Mouse (Mus musculus): ENCODE data around the gene Upk3bl. TPM values are rescaled to one million over a fixed set of nuclear protein-coding genes. Genes with fewer than 3 reads are reported as not detected.

Gene Upk3bl
- 3.1 and 4.4 TPM in 2 replicates for polyA plus RNA-seq (2014; fragmentation: Nextera tagmentation; extraction: Ambion mirVana)

DNA sequence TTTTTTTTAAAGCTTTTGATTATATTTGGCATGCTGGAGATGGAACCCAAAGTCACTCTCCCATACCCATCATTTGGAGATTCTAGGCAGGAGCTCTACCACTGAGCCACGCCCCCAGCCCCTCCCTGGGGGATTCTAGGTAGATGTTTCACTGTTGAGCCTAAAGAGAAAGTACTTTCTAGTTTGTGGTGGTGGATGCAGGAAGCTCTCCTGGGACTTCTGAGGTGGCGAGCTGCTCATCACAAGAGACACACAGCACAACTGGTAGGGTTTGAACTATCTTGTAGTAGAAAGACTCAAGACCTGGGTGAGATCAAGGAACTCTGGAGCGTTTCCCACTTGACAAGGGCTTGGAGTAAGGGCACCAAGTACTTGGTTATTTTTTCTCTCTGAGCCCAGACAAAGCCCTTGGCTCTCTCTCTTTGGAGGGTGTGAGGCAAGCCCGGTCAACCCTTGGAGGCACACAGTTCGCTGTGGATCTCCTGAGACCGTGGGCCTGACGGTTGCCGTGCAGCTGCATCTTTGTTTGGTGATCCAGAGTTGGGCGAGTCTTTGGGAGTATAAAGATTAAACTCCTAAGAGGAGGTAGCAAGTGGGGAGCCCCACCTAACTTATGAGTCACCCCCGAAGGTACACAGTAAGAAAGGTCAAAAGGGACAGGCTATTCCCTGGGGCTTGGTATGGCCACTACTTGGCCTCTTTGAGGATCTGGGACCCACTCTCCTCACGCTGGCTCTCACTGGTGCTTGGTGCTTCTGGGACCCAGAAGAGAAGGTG, at the start of gene Upk3bl:
Gene Upk3bl (plus strand): TSS at position 192 of the 777 bp plus-strand sequence.
- 92% methylated on average over 11 of the region's 11 CpGs for WGBS
- Histone ChIP-seq H3K9me3 (ENCODE audit: control insufficient read depth, low read length) (no peaks in the 10 kb centered on the region), H3K27ac (ENCODE audit: low read depth, low read length) (no peak within 1 kb of the TSS), H3K4me1 (ENCODE audit: control insufficient read depth, insufficient read depth, low read length) (peaks cover 6% of the 10 kb centered on the region; the same call in 1 of the 2 replicates), H3K4me2 (ENCODE audit: low read depth) (no peak within 1 kb of the TSS), H3K27me3 (ENCODE audit: control insufficient read depth, insufficient read depth, low read length) (no peaks in the 10 kb centered on the region), H3K36me3 (ENCODE audit: control insufficient read depth, insufficient read depth, low read length) (no peaks in the 10 kb centered on the region), H3K9ac (ENCODE audit: low read length) (no peak within 1 kb of the TSS), H3K4me3 (ENCODE audit: low read depth, low read length) (no peak within 1 kb of the TSS)
- no peak for ATAC-seq (ENCODE audit: insufficient read depth, low FRiP score, low TSS enrichment)
- DNase-seq (ENCODE audit: low spot score): no peak

DNA sequence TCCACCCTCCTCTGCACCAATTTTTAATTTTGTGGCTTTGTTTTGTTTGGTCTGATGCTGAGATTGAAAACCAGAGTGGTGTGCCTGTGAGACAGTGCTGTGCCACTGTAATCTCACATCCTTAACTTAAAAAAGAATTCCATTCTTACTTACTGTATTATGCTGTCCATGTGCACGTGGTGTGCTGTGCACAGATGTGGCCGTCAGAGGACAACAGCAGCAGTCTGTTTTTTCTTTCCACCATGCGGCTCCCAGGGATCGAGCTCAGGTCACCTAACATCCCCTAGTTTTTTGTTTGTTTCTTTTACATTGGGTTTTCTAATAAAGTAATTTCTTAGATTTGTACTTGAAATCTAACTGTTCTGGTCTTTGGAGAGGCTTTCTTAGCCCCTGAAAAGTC, 49.8 kb upstream of the Upk3bl start:
- no peaks in the 10 kb centered on the region for H3K9me3 ChIP-seq (ENCODE audit: control insufficient read depth, low read length)
- DNase-seq (ENCODE audit: low spot score): no peak
- ATAC-seq (ENCODE audit: insufficient read depth, low FRiP score, low TSS enrichment): no peak
- H3K36me3 ChIP-seq (ENCODE audit: control insufficient read depth, insufficient read depth, low read length): no peaks in the 10 kb centered on the region
- H3K9ac ChIP-seq (ENCODE audit: low read length): no peak overlapping the region
- no peak overlapping the region for H3K4me2 ChIP-seq (ENCODE audit: low read depth)
- H3K4me3 ChIP-seq (ENCODE audit: low read depth, low read length): no peak overlapping the region
- no peaks in the 10 kb centered on the region for H3K27me3 ChIP-seq (ENCODE audit: control insufficient read depth, insufficient read depth, low read length)
- no peak overlapping the region for H3K27ac ChIP-seq (ENCODE audit: low read depth, low read length)
- 72% methylated on average over 4 of the region's 4 CpGs for WGBS
- H3K4me1 ChIP-seq (ENCODE audit: control insufficient read depth, insufficient read depth, low read length): no peaks in the 10 kb centered on the region

DNA sequence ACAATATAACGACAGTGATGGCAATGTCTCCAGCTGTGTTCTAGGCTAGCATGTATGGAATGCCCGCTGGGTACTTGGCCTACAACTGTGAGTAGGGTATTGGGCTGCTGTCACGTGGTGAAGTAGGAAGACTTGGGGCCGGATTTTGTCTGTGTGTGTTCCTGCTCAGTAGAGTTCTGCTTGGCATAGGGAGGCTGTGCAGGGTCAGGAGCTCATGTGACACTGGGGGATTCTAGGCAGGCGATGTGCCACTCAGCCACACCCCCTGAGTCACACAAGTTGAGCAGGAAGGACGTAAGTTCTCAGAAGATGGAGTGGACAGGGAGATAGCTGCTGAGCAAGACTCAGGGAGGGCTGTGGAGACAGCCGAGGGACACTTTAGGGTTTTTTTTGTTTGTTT, 46.5 kb upstream of the Upk3bl start:
- Histone ChIP-seq H3K27me3 (ENCODE audit: control insufficient read depth, insufficient read depth, low read length) (no peaks in the 10 kb centered on the region), H3K9me3 (ENCODE audit: control insufficient read depth, low read length) (no peaks in the 10 kb centered on the region), H3K4me1 (ENCODE audit: control insufficient read depth, insufficient read depth, low read length) (no peaks in the 10 kb centered on the region), H3K4me2 (ENCODE audit: low read depth) (no peak overlapping the region), H3K4me3 (ENCODE audit: low read depth, low read length) (no peak overlapping the region), H3K9ac (ENCODE audit: low read length) (no peak overlapping the region), H3K27ac (ENCODE audit: low read depth, low read length) (no peak overlapping the region), H3K36me3 (ENCODE audit: control insufficient read depth, insufficient read depth, low read length) (peaks cover 3% of the 10 kb centered on the region)
- DNase-seq (ENCODE audit: low spot score) (no peak), ATAC-seq (ENCODE audit: insufficient read depth, low FRiP score, low TSS enrichment) (no peak)
- WGBS: 78% methylated on average over 7 of the region's 7 CpGs

DNA sequence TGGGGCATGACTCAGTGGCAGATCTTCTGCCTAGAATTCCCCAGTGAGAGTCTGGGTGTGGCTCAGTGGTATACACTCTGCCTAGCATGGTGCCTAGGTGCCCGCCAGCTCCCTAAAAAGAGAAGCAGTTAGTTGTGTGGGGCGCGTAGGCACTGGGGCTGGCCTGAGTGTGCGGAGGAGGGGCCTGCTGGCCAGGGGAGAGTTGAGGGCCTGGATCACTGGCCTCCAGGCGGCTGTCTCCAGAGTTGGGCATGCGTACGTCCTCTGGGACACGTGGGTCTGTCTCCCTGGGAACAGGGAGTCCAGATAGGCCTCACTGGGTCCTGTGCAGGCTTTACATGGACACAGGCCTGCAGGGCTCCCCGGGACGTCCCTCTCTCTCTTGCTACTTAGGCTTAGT, 39.4 kb upstream of the Upk3bl start:
- no peak for DNase-seq (ENCODE audit: low spot score)
- 88% methylated on average over 10 of the region's 10 CpGs for WGBS
- Histone ChIP-seq H3K4me1 (ENCODE audit: control insufficient read depth, insufficient read depth, low read length) (no peaks in the 10 kb centered on the region), H3K9ac (ENCODE audit: low read length) (no peak overlapping the region), H3K27me3 (ENCODE audit: control insufficient read depth, insufficient read depth, low read length) (no peaks in the 10 kb centered on the region), H3K27ac (ENCODE audit: low read depth, low read length) (no peak overlapping the region), H3K4me2 (ENCODE audit: low read depth) (no peak overlapping the region), H3K4me3 (ENCODE audit: low read depth, low read length) (no peak overlapping the region), H3K9me3 (ENCODE audit: control insufficient read depth, low read length) (no peaks in the 10 kb centered on the region), H3K36me3 (ENCODE audit: control insufficient read depth, insufficient read depth, low read length) (peaks cover 3% of the 10 kb centered on the region)
- ATAC-seq (ENCODE audit: insufficient read depth, low FRiP score, low TSS enrichment): no peak

DNA sequence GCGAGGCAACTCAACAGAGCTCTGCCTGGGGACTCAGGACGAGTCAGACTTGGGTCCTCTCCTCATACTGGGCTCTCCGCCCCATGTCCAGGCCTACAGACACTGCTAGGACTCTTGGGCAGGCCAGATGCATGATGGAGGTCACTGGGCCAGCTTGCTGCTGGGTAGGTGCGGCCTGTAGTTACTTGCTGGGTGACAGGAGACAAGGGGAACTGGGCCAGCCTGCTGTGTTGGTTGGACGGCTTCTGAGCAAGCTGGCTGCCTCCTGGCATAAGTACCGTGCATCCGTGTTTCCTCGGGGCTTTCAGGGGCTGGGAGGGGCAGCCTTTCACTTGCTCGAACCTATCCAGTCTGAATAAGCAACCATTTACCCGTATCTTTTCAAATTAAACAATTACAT, 38.7 kb upstream of the Upk3bl start:
- Histone ChIP-seq H3K27me3 (ENCODE audit: control insufficient read depth, insufficient read depth, low read length) (no peaks in the 10 kb centered on the region), H3K4me3 (ENCODE audit: low read depth, low read length) (no peak overlapping the region), H3K9ac (ENCODE audit: low read length) (no peak overlapping the region), H3K4me1 (ENCODE audit: control insufficient read depth, insufficient read depth, low read length) (no peaks in the 10 kb centered on the region), H3K36me3 (ENCODE audit: control insufficient read depth, insufficient read depth, low read length) (peaks cover 3% of the 10 kb centered on the region), H3K4me2 (ENCODE audit: low read depth) (no peak overlapping the region), H3K27ac (ENCODE audit: low read depth, low read length) (no peak overlapping the region), H3K9me3 (ENCODE audit: control insufficient read depth, low read length) (no peaks in the 10 kb centered on the region)
- ATAC-seq (ENCODE audit: insufficient read depth, low FRiP score, low TSS enrichment) (no peak), DNase-seq (ENCODE audit: low spot score) (no peak)
- 93% methylated on average over 10 of the region's 10 CpGs for WGBS

DNA sequence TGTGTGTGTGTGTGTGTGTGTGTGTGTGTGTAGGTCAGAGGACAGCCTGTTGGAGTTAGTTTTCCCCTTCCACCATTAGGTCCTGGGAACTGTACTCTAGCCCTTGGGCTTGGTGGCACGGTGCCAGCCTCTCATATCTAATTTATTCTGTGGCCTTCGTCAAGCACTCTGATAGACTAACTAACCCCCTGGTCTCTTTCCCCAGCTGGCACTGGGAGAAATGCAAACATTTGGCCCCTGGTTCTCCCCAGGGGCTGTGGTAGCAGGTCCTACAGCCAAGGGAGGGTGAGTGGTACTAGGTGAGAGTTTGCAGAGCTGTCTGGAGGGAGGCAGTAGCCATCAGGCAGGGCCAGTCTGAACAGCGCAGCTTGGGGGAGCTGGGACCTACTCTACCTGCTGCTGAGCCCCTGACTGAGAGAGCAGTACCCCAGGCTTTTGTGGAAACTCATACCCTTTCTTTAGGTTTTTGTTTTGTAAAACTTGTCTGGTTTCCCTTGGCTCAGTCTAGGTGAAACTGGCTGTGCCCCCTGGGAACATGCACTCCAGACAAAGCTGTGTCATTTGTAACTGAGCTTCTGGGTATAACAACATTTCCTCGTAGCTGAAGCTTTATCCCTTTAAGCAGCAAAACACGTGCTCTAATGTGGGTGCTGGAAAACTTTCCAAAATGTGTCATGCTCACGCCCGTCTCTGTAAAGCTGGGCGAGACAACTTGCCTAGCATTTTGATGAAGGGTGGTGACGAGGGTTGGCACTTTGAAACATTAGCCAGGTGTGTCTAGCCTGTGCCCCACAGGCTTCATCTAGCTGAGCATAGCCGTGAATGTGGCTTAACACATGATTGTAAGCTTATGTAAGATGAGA, 38.0 kb upstream of the Upk3bl start:
- DNase-seq (ENCODE audit: low spot score) (no peak), ATAC-seq (ENCODE audit: insufficient read depth, low FRiP score, low TSS enrichment) (no peak)
- Histone ChIP-seq H3K9me3 (ENCODE audit: control insufficient read depth, low read length) (no peaks in the 10 kb centered on the region), H3K4me2 (ENCODE audit: low read depth) (no peak overlapping the region), H3K36me3 (ENCODE audit: control insufficient read depth, insufficient read depth, low read length) (peaks cover 3% of the 10 kb centered on the region), H3K4me1 (ENCODE audit: control insufficient read depth, insufficient read depth, low read length) (no peaks in the 10 kb centered on the region), H3K9ac (ENCODE audit: low read length) (no peak overlapping the region), H3K4me3 (ENCODE audit: low read depth, low read length) (no peak overlapping the region), H3K27ac (ENCODE audit: low read depth, low read length) (no peak overlapping the region), H3K27me3 (ENCODE audit: control insufficient read depth, insufficient read depth, low read length) (no peaks in the 10 kb centered on the region)
- WGBS: 85% methylated on average over 10 of the region's 10 CpGs

DNA sequence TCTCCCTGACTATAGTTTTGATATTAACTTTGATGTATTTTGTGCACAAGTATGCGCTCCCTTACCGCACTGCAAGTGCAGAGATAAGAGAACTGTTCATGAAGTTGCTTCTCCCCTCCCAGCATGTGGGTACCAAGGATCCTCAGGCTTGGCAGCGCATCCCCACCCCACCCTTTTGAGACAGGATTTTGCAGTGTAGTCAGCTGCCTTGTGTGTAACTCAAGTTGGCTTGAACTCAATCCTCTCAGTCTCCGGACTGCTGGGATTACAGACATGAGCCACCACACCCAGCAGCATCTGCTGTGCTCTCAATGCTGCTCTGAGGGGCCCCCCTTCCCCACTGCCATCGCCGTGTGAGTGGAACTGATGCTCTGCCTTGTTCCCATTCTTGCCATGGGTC, 37.0 kb upstream of the Upk3bl start:
- Histone ChIP-seq H3K4me2 (ENCODE audit: low read depth) (no peak overlapping the region), H3K36me3 (ENCODE audit: control insufficient read depth, insufficient read depth, low read length) (no peaks in the 10 kb centered on the region; the same call in 1 of the 2 replicates), H3K9ac (ENCODE audit: low read length) (no peak overlapping the region), H3K27ac (ENCODE audit: low read depth, low read length) (no peak overlapping the region), H3K9me3 (ENCODE audit: control insufficient read depth, low read length) (no peaks in the 10 kb centered on the region), H3K4me3 (ENCODE audit: low read depth, low read length) (no peak overlapping the region), H3K4me1 (ENCODE audit: control insufficient read depth, insufficient read depth, low read length) (no peaks in the 10 kb centered on the region), H3K27me3 (ENCODE audit: control insufficient read depth, insufficient read depth, low read length) (no peaks in the 10 kb centered on the region)
- 94% methylated on average over 6 of the region's 6 CpGs for WGBS
- no peak for DNase-seq (ENCODE audit: low spot score)
- no peak for ATAC-seq (ENCODE audit: insufficient read depth, low FRiP score, low TSS enrichment)

DNA sequence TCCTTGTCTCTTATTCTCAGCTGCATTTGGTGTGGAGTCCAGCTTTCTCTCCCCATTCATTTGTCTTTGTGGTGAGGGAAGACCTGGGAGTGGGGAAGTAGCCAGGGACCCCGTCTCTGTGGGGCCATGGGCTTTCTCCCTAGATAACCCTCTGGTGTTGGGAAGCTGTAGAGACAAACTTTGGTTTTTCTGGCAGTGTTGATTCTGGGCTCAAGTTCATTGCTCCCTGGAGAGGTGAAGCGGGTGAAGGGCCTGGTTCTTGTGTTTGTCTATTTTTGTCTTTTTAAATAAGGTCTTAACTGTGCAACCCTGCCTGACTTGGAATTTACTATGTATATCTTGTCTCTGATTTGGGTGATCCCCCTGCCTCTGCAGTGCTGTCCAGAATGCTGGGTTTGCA, 35.6 kb upstream of the Upk3bl start:
- no peak overlapping the region for H3K4me2 ChIP-seq (ENCODE audit: low read depth)
- no peaks in the 10 kb centered on the region for H3K36me3 ChIP-seq (ENCODE audit: control insufficient read depth, insufficient read depth, low read length)
- ATAC-seq (ENCODE audit: insufficient read depth, low FRiP score, low TSS enrichment) (no peak), DNase-seq (ENCODE audit: low spot score) (no peak)
- H3K9ac ChIP-seq (ENCODE audit: low read length): no peak overlapping the region
- 82% methylated on average over 2 of the region's 2 CpGs for WGBS
- no peak overlapping the region for H3K4me3 ChIP-seq (ENCODE audit: low read depth, low read length)
- H3K4me1 ChIP-seq (ENCODE audit: control insufficient read depth, insufficient read depth, low read length): no peaks in the 10 kb centered on the region
- no peaks in the 10 kb centered on the region for H3K27me3 ChIP-seq (ENCODE audit: control insufficient read depth, insufficient read depth, low read length)
- no peak overlapping the region for H3K27ac ChIP-seq (ENCODE audit: low read depth, low read length)
- H3K9me3 ChIP-seq (ENCODE audit: control insufficient read depth, low read length): no peaks in the 10 kb centered on the region
